Mouse (Mus musculus) layer of hippocampus, adult 2 months (tissue): ENCODE data around the gene Dohh. TPM values are rescaled to one million over a fixed set of nuclear protein-coding genes. Genes with fewer than 3 reads are reported as not detected.
A peak's percentile ranks its signal among the peaks of the same experiment; 100 is the strongest.

Source experiments
- DNase-seq, 2 experiments: peaks; one replicate each; pipeline ENCODE4 v3.0.0; 2022; ENCODE audit warnings: low spot score in 2 of 2
- H3K27ac ChIP-seq: fragments of 200-600 bp; 2 replicates; pipeline ENCODE4 v1.8.1; 2022
- H3K4me3 ChIP-seq: fragments of 200-600 bp; 2 replicates; pipeline ENCODE4 v1.8.1; 2022; ENCODE audit warnings: mild to moderate bottlenecking
- CTCF ChIP-seq: fragments of 200-600 bp; conservative IDR thresholded peaks from 2 replicates; pipeline ENCODE4 v1.8.1; 2022; ENCODE audit warnings: antibody characterized with exemption, mild to moderate bottlenecking, moderate library complexity
- total RNA-seq, 2 experiments: library from RNA; stranded (reverse); gene quantifications; 2 replicates each; pipeline ENCODE4 v1.2.3; 2021

Dohh gene
- total RNA-seq, 2 experiments from 2014 or later, result 75.9 to 79.7 TPM

- H3K27ac ChIP-seq, result peak overlapping the region; percentile 51
- TF ChIP-seq CTCF, result no peak
- H3K4me3 ChIP-seq, result peak overlapping the region; percentile 32; the same call in 1 of the 2 replicates
Measured at GRCm38 (mm10) chr10:81393456-81394063, 9.3 kb downstream of the Dohh start.

GRCm38 (mm10) chr10:81395127-81395526 is 10.9 kb downstream of the Dohh start:
- DNase-seq, result peak in 1 of 2 experiments; percentile 72
- TF ChIP-seq CTCF, result peak; percentile 95
- H3K27ac ChIP-seq, result no peak overlapping the region

More at GRCm38 (mm10) chr10:81393456-81394063, 9.3 kb downstream of the Dohh start:
- no peak for DNase-seq

GRCm38 (mm10) chr10:81395865-81396264 is 11.6 kb downstream of the Dohh start:
- Histone ChIP-seq H3K27ac (peak overlapping the region; percentile 14; the same call in 1 of the 2 replicates), H3K4me3 (no peak overlapping the region)
- DNase-seq, result no peak
- TF ChIP-seq CTCF, result no peak

More at GRCm38 (mm10) chr10:81395127-81395526, 10.9 kb downstream of the Dohh start:
- no peak overlapping the region for H3K4me3 ChIP-seq

- TF ChIP-seq CTCF, result no peak
- H3K27ac ChIP-seq, result no peak overlapping the region; the same call in 1 of the 2 replicates
Measured at GRCm38 (mm10) chr10:81396749-81397148, 12.5 kb downstream of the Dohh start.

GRCm38 (mm10) chr10:81399296-81399695 is 15.1 kb downstream of the Dohh start:
- H3K4me3 ChIP-seq, result no peak overlapping the region
- TF ChIP-seq CTCF, result no peak
- no peak overlapping the region for H3K27ac ChIP-seq
- no peak for DNase-seq

More at GRCm38 (mm10) chr10:81396749-81397148, 12.5 kb downstream of the Dohh start:
- no peak overlapping the region for H3K4me3 ChIP-seq
- DNase-seq, result no peak

- no peak overlapping the region; the same call in 1 of the 2 replicates for H3K4me3 ChIP-seq
- no peak for DNase-seq
- no peak for TF ChIP-seq CTCF
- no peak overlapping the region; the same call in 1 of the 2 replicates for H3K27ac ChIP-seq
Measured at GRCm38 (mm10) chr10:81399798-81400308, 15.6 kb downstream of the Dohh start.

GRCm38 (mm10) chr10:81400371-81401204 is 16.4 kb downstream of the Dohh start:
- peak overlapping the region; percentile 86 for H3K27ac ChIP-seq
- DNase-seq, result no peak
- peak overlapping the region; percentile 1; the same call in 1 of the 2 replicates for H3K4me3 ChIP-seq
- no peak for TF ChIP-seq CTCF

GRCm38 (mm10) chr10:81401205-81401520 is 16.9 kb downstream of the Dohh start:
- peak overlapping the region; percentile 86 for H3K27ac ChIP-seq
- no peak for TF ChIP-seq CTCF
- DNase-seq, result no peak
- no peak overlapping the region for H3K4me3 ChIP-seq

- DNase-seq, result peak in 1 of 2 experiments; percentile 60
- peak overlapping the region; percentile 86 for H3K27ac ChIP-seq
- TF ChIP-seq CTCF, result peak; percentile 49
- no peak overlapping the region for H3K4me3 ChIP-seq
Measured at GRCm38 (mm10) chr10:81401521-81402226, 17.4 kb downstream of the Dohh start.

- TF ChIP-seq CTCF, result no peak
- no peak for DNase-seq
- peak overlapping the region; percentile 86 for H3K27ac ChIP-seq
- H3K4me3 ChIP-seq, result no peak overlapping the region
Measured at GRCm38 (mm10) chr10:81402227-81402765, 18.1 kb downstream of the Dohh start.

GRCm38 (mm10) chr10:81403511-81403910 is 19.3 kb downstream of the Dohh start:
- Histone ChIP-seq H3K4me3 (no peak overlapping the region), H3K27ac (peak overlapping the region; percentile 86)
- TF ChIP-seq CTCF, result no peak
- DNase-seq, result no peak

- Histone ChIP-seq H3K27ac (0 out of 2 replicates have a peak overlapping the region, but pooled peaks have one; percentile 86), H3K4me3 (no peak overlapping the region)
- DNase-seq, result no peak
- TF ChIP-seq CTCF, result no peak
Measured at GRCm38 (mm10) chr10:81404082-81404481, 19.9 kb downstream of the Dohh start.
